Mouse (Mus musculus) heart, postnatal 4 days (tissue): Measurements from ENCODE around the gene Golm1. TPM values are rescaled to one million over a fixed set of nuclear protein-coding genes. Genes with fewer than 3 reads are reported as not detected.
"Not testable (repeated sequence)": the region's sequence is repeated elsewhere in the genome, so short reads cannot be mapped to it uniquely, and the experiment has no call there.

Source experiments
- DNase-seq: peaks from one replicate; pipeline ENCODE4 v3.0.0; 2021
- total RNA-seq, 2 experiments: library from RNA; stranded (reverse); gene quantifications; 2 replicates each; pipeline ENCODE4 v1.2.3; 2021

The Golm1 gene
- total RNA-seq, 2 experiments from 2014 or later, result 29.0 to 31.5 TPM

GRCm38 (mm10) chr13:59645491-59645890 is 30.1 kb downstream of the Golm1 start:
- DNase-seq, result no peak

- no peak for DNase-seq
These were observed 32.8 kb downstream of the Golm1 start for GRCm38 (mm10) chr13:59642818-59643217.

DNA sequence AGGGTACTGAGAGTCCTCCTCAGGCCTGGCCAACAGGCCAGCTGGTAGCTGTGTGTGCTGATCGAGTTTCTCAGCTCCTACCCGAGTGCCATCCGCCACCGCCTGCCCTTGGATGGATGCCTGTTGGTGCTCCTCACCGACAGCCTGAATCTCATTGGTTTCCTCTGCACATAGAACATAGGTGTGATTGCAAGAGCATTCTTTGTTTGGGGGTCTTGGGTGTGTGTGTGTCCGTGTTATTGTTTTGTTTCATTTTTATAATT is 35.5 kb downstream of the Golm1 start:
- no peak for DNase-seq

DNA sequence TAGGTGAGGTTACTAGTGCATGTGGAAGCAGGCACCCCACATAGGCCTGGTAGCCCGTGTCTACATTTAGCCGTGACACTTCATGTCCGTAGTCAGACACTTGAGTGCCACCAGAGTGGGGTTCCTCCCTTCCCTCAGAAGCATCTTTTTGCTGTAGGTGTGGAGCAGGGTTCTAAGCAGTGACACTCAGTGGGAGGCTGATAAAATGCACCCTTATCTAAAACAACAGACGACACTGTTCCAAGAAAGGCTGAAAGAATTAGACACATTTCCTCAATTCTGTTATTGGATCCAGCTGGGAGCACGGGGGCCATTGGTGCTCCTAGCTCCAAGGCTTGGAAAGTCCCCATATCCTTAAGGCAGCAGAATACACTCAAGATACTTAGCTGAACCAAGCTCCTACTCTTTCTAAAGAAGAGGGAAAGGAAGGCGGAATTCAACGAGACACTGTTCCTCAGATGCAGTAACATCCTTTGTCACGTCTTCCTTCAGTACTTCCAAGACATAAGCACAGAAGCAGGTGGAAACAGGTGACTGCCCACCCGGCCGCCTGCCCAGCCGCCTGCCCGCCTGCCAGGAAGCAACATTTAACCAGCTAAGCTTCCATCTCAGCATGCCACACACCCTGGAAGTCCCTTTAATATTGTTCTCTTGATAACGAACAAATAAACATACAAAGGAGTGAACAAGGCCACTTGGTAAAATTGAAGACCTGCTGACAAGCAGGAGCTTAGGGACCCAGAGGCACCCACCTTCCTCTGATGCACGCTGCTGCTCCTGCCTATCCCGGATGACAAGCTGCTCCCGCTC is 36.0 kb downstream of the Golm1 start:
- no peak for DNase-seq

GRCm38 (mm10) chr13:59637800-59638199 is 37.8 kb downstream of the Golm1 start:
- DNase-seq, result no peak

DNA sequence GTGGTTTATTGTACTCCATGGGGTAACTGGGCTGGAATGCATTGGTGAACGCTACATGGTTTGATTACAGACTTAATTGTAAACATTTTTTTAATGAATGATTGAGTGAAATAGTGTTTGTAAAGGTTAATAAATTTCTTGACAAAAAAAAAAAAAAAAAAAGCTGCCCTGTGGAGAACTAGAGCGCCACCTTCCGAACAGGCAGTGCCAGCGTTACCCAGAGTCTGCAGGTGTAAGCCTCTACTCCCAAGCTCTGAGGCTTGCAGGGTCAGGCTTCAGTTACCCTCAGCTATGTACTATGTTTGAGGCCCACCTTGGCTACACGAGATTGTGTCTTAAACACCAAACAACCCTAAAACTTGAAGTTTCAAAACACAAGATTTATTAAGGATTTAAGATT is 41.0 kb downstream of the Golm1 start:
- no peak for DNase-seq

GRCm38 (mm10) chr13:59626739-59627138 is 48.9 kb downstream of the Golm1 start:
- DNase-seq, result no peak

GRCm38 (mm10) chr13:59624903-59625302 is 50.7 kb downstream of the Golm1 start:
- DNase-seq, result peak; percentile 56

DNA sequence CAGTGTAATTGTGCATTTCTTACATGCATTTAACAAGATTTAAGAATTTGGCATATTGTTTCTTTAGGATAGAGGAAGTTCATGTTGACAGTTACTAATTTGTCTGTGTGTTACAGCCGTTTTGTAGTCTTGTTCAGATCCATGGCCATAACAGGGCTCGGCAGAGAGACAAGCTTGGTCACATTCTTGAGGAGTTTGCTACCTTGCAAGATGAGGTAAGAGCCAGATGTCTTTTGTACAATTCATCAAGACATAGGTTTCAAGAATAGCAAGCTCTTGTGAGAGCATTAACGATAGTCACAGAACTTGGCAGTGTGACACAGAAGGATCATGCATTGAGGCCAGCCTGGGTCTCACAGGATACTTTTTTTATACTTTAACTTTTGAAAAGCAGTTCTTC is 51.2 kb downstream of the Golm1 start:
- no peak for DNase-seq

DNA sequence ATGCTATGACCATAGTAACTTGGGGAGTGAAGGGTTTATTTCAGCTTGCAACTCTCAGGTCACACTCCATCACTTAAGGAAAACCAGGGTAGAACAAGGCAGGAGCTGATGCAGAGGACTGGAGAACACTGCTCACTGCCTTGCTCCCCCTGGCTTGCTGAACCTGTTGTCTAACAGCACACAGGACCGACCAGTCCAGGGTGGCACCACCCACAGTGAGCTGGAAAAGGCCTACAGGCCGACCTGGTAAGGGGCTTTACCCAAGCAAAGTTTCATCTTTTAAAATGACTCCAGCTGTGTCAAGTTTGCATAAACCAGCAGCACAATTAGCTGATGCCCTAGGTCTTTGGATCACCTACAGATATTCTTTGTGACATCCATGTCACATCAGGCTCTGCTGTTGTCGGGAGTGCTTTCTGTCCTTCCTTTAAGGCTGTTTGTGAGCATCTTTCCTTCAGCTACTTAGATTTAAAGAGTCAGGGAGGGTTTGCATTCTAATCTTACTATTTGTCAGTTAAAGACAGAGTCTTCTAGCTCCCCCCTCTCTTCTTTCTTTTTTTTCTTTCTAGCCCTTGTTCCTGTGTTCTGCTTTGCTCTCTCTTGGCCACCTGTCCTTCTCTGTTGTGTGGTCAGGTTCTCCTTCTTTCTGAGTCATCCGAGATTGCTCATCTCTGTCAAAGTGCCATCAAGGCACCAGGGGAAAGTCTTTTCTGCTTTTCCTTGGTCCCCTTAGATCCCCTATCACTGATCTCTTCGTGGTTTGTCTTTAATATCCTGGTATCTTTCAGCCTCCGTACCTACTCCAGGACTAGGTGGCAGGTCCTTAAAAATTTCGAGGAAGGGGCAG is 53.7 kb downstream of the Golm1 start:
- no peak for DNase-seq

DNA sequence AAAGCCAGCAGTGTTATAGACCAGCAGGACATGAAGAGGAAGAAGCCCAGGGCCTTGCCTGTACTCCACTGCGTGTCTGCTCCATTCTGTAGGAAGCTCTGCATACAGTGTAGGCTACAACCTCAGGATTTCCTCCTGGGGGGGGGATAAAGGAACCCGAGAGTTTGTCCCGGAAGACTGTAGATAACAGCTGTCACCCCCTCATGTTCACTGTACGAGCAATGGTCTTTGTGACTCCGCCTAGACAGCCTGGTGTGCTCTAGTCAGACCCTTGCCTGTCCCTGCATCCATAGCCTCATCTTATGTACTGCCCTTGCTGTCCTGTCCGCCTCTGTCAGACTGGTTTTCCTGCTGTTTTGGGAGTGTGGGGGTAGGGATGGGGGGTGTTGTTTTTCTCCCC is 57.1 kb downstream of the Golm1 start:
- DNase-seq, result no peak

- DNase-seq, result no peak
These were observed 60.1 kb downstream of the Golm1 start for GRCm38 (mm10) chr13:59615554-59615953.

DNA sequence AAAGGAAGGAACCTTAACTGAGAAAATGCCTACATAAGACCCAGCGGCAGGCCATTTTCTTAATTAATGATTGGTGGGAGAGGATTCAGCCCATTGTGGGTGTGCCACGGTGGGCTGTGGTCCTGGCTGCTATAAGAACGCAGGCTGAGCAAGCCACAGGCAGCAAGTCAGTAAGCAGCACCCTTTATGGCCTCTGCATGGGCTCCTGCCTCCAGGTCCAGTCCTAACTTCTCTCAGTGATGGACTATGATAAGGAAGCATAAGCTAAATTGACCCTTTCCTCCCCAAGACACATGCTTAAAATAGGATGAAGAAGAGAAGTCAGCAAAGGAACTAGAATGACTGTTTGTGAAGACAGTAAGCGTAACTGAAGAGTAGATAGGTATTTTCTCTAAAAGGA is 60.5 kb downstream of the Golm1 start:
- no peak for DNase-seq

DNA sequence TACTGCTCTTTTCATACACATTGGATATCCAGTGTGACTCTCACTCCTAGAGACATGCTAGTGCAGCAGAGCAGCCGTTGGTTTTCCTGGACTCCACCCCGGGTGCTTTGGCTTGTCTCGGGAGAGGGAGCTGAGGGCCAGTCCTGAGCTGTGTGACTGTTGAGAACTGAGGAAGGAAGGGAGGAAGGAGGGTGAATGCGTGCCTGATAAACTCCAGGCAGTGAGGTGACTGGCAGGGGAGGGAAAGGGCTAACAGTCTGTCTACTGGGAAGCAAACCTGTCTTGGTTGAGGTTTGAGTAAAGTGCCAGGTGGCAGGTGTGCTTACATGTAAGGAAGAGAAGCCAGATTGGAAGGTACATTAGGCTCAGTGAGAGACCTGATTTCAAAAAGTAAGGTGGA is 61.7 kb downstream of the Golm1 start:
- DNase-seq, result no peak

- DNase-seq, result no peak
These were observed 65.2 kb downstream of the Golm1 start for GRCm38 (mm10) chr13:59610437-59610836.

DNA sequence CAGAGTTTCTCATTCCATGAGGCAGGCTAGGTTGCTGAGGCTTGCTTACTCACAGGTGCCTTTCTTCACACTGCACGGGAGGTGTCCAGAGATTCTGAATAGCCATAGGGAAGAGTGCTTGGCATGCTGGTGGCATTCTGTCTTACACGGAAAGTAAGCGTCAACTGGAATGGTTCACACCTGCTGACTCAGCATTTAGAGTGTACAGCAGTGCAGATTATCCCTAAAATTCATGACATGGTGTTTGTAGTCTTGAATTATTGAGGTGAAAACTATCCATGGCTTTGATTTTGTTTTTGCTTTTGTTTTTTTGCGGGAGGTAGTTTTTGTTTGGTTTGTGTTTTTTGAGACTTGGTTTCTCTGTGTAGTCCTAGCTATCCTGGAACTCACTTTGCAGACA is 65.7 kb downstream of the Golm1 start:
- DNase-seq, result no peak

DNA sequence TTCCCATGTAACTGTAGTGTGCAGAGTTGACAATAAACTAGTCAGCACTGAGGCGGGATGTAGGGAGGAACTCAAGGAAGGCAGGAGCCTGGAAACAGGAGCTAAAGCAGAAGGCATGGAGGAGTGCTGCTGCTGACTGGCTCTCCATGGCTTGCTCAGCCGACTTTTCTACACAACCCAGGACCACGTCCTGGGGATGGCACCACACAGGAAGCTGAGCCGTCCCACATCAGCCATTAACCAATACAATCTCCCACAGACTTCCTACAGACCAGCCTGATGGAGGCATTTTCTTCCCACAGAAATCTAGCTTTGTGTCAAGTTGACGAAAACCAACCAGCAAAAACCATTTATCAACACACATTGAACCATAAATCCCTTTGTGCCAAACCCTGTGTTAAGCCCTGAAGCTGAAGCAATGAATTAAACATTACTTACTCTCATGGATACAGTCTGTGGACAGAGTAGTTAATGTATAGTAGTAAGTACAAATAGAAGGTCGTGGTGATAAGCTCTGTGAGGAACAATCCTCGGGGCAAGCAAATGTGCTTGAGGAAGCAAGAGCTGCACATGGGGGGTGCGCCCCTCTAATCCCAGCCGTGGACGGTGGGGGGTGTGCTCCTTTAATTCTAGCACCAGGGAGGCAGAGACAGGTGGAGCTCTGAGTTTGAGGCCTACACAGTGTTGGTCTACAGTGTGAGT is 70.2 kb downstream of the Golm1 start:
- DNase-seq, result no peak

DNA sequence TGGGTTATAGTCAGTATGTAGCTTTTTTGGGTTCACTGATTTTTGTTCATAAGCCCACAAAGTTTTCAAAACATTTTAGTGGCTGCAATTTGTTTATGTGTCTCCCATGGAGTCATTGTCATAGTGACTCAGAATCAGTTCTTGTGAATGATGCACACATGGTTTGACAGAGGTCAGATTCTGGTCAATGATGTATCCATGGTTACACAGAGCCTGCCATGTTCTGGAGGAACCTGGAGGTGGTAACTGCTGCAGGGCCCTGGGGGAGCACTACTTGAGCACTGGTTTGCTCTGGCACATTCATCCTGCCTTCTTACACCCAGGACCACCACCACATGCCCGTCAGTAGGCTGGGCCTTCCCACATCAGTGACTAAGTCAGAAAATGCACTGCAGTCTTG is 71.1 kb downstream of the Golm1 start:
- no peak for DNase-seq

DNA sequence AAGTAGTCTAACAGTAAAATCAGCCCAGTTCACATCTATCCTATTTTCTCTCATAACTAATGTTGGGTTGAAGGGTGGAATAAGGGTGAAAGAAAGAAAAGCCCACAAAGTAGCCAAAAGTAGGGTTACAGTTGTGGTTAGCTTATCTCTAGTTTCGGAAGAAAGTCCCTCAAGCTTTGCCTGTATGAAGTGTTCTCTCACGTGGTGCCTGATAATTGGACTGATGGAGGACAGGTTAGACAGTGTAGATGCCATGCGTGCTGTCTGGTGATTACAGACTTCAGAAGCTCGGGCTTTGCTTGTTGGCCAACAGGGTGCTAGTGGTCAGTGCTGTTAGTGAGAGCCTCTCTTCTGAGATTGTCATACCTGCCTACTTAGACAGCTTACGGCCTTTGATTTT is 72.5 kb downstream of the Golm1 start:
- DNase-seq, result no peak

GRCm38 (mm10) chr13:59592630-59593029 is 83.0 kb downstream of the Golm1 start:
- DNase-seq, result no peak

DNA sequence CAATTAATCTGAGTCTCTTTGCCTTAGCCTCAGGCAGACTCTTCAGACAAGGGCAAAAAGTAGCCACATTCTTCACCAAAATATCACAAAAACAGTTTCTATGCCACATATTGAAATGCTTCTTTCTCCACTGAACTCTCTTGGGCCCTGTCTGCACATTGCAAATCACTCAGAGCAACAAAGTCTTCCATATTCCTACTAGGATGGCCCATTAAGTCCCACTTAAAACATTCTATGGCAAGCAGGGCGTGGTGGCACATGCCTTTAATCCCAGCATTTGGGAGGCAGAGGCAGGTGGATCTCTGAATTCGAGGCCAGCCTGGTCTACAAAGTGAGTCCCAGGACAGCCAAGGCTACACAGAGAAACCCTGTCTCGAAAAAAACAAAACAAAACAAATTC is 83.6 kb downstream of the Golm1 start:
- DNase-seq, result not testable (repeated sequence)

DNA sequence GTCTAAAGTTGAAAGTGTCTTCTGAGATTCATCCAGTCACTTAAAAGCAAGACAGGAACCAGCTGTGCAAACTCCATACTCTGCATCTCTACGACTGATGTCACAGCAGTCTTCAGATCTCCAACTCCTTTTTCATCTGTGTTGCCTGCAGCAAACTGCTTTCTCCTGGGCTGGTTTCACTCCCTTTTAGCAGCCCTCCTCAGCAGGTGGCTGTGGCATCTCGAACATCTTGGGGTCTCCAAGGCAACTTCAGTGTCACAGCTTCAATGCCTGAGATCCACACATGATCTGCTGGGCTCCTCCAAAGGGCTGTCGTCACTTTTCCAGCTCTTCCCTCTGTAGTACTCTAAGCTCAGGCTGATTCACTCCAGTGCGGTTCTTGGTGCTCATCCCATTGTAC is 84.9 kb downstream of the Golm1 start:
- DNase-seq, result no peak

DNA sequence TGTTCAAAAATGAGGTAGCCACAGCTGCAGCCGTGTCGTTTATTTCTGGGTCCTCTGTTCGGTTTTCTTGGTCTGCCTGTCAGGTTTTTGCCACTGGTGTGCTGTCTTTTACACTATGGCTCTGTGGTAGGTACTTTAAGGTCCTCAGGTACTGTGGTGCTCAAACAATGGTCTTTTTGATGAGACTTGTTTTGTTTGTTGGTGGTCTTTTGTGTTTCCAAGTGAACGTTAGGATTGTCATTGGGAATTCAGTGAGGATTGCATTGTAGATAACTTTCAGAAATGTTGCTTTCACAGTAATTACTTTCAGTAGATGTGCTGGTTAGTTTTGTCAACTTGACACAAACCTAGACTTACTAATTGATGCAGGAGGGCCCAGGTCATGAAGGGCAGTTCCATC is 85.9 kb downstream of the Golm1 start:
- no peak for DNase-seq

DNA sequence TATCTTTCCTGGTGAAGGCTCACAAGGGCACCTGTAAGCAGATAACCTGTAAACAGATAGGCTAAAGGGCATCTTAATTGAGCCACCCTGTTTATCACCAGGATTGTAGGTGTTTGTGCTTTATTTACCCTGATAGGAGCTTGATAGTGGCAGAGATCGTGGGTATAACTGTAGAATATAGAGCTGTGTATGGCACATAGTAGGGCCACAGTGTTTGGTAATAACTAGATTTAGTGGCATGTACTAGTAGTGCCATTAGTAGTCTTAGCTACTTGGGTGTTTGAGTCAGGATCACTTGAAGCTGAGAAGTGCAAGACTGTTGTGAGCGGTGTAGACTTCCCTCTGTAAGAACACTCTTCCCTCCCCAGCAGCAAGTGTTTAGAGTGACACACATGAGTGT is 88.4 kb downstream of the Golm1 start:
- DNase-seq, result no peak
